8 mouse cellular contexts compared by ENCODE assay signal in genomic region chr2:147194711-147195615, GRCm38 (mm10). TPM values are rescaled to one million over a fixed set of nuclear protein-coding genes. Genes with fewer than 3 reads are reported as not detected.
DNase-seq lines count a peak whose midpoint lies in the region; ATAC-seq and TF ChIP-seq lines count a peak whose summit lies in the region.

No protein-coding gene starts in this region.

- no peaks in the 10 kb centered on the region for H3K36me3 ChIP-seq in heart, embryonic 15.5 days
- no peaks in the 10 kb centered on the region for H3K36me3 ChIP-seq in hindbrain, embryonic 13.5 days
- H3K36me3 ChIP-seq in midbrain, embryonic 15.5 days (replicated peaks): no peaks in the 10 kb centered on the region

- intact Hi-C loops in heart, postnatal 25 days (cut with DNase I): loop anchor here (10.0 kb wide), 1 partner anchor 850 kb away; the partner anchor contains the start of gene Foxa2

- no peak overlapping the region for H3K9ac ChIP-seq in heart, embryonic 15.5 days
- H3K9ac ChIP-seq in hindbrain, embryonic 13.5 days: peak overlapping the region; percentile 39; the same call in 1 of the 2 replicates
- peak overlapping the region; percentile 9; the same call in 1 of the 2 replicates for H3K9ac ChIP-seq in midbrain, embryonic 15.5 days

- no peak for DNase-seq in heart, postnatal 25 days (ENCODE audit: low spot score)
- peak; percentile 65 for DNase-seq in brain, embryonic 14.5 days (ENCODE audit: low read depth)
- DNase-seq in layer of hippocampus, adult 9-10 months (ENCODE audit: low spot score): no peak
- DNase-seq in thymus, postnatal 36 days: no peak
- no peak for DNase-seq in urinary bladder, postnatal 10 days (ENCODE audit: low spot score)

- TF ChIP-seq POLR2A in brain, embryonic 14.5 days (IDR thresholded peaks at IDR 0.05; ENCODE audit: borderline replicate concordance, extremely low read depth, insufficient read depth, insufficient read length, poor library complexity, severe bottlenecking): no peak

- H3K4me2 ChIP-seq in heart, embryonic 15.5 days: peak overlapping the region; percentile 77
- peak overlapping the region; percentile 59 for H3K4me2 ChIP-seq in hindbrain, embryonic 13.5 days
- peak overlapping the region; percentile 60 for H3K4me2 ChIP-seq in midbrain, embryonic 15.5 days

- H3K9me3 ChIP-seq in heart, embryonic 15.5 days (replicated peaks): no peaks in the 10 kb centered on the region
- no peaks in the 10 kb centered on the region for H3K9me3 ChIP-seq in hindbrain, embryonic 13.5 days
- no peaks in the 10 kb centered on the region for H3K9me3 ChIP-seq in midbrain, embryonic 15.5 days

- H3K4me3 ChIP-seq in heart, embryonic 15.5 days: peak overlapping the region; percentile 45
- H3K4me3 ChIP-seq in hindbrain, embryonic 13.5 days: peak overlapping the region; percentile 37
- peak overlapping the region; percentile 36 for H3K4me3 ChIP-seq in midbrain, embryonic 15.5 days

- TF ChIP-seq CTCF in brain, embryonic 14.5 days (IDR thresholded peaks at IDR 0.05; ENCODE audit: borderline replicate concordance, extremely low read depth, insufficient read depth, insufficient read length): no peak

- peaks cover 21% of the 10 kb centered on the region for H3K4me1 ChIP-seq in heart, embryonic 15.5 days (replicated peaks)
- H3K4me1 ChIP-seq in hindbrain, embryonic 13.5 days (replicated peaks): peaks cover 25% of the 10 kb centered on the region
- H3K4me1 ChIP-seq in midbrain, embryonic 15.5 days: peaks cover 27% of the 10 kb centered on the region

- WGBS in heart, embryonic 15.5 days: under 1% methylated on average over 67 of the region's 71 CpGs
- under 1% methylated on average over 70 of the region's 71 CpGs for WGBS in hindbrain, embryonic 13.5 days
- WGBS in midbrain, embryonic 15.5 days: under 1% methylated on average over 70 of the region's 71 CpGs

- no peak for ATAC-seq in heart, embryonic 15.5 days (replicated peaks; ENCODE audit: insufficient number of reproducible peaks, insufficient read depth, low FRiP score, low read depth)
- peak; percentile 60 for ATAC-seq in hindbrain, embryonic 13.5 days (ENCODE audit: low FRiP score)
- ATAC-seq in midbrain, embryonic 15.5 days (replicated peaks): peak; percentile 63

- H3K27me3 ChIP-seq in heart, embryonic 15.5 days: peaks cover 92% of the 10 kb centered on the region
- H3K27me3 ChIP-seq in hindbrain, embryonic 13.5 days: peaks cover 96% of the 10 kb centered on the region
- H3K27me3 ChIP-seq in midbrain, embryonic 15.5 days (replicated peaks): peaks cover 92% of the 10 kb centered on the region

- no peak overlapping the region for H3K27ac ChIP-seq in heart, embryonic 15.5 days
- H3K27ac ChIP-seq in hindbrain, embryonic 13.5 days: no peak overlapping the region
- no peak overlapping the region for H3K27ac ChIP-seq in midbrain, embryonic 15.5 days

RNA-seq across cellular contexts. Expression of gene Nkx2-2, which starts 0.9 kb away (rescaled TPM):
- not detected in 2 replicates for polyA plus RNA-seq in heart, embryonic 15.5 days (2015; fragmentation: Nextera tagmentation; extraction: Ambion mirVana)
- total RNA-seq in heart, postnatal 25 days (2021): not detected
- polyA plus RNA-seq in brain, embryonic 14.5 days (2012; rRNA removed): 8.8 and 14.4 TPM in 2 replicates
- polyA plus RNA-seq in hindbrain, embryonic 13.5 days (2015; fragmentation: Nextera tagmentation; extraction: Ambion mirVana): 1.4 and 2.6 TPM in 2 replicates
- 6.3 and 9.4 TPM in 2 replicates for polyA plus RNA-seq in midbrain, embryonic 15.5 days (2015; fragmentation: Nextera tagmentation; extraction: Ambion mirVana)
